In genomic region chr2:123386773-123387604, GRCm38 (mm10) we compare ENCODE assay signal across 10 mouse cellular contexts.
A peak's percentile ranks its signal among the peaks of the same experiment; 100 is the strongest.
DNase-seq lines count a peak whose midpoint lies in the region; ATAC-seq lines count a peak whose summit lies in the region.
"Had no signal": no experiment of that assay in that cellular context is flagged by ENCODE, and none has a peak within 500 bp of the region (broad histone marks: within the 10 kb centered on the region; RNA-seq: fewer than 3 reads in every experiment).

No protein-coding gene starts in this region.

- H3K4me1 ChIP-seq in midbrain, embryonic 15.5 days = no peaks in the 10 kb centered on the region
- H3K4me1 ChIP-seq: lung, embryonic 15.5 days had no signal

- H3K27me3 ChIP-seq in midbrain, embryonic 15.5 days (replicated peaks) = no peaks in the 10 kb centered on the region
- H3K27me3 ChIP-seq: lung, embryonic 15.5 days had no signal

- H3K36me3 ChIP-seq in midbrain, embryonic 15.5 days (replicated peaks) = no peaks in the 10 kb centered on the region
- H3K36me3 ChIP-seq: lung, embryonic 15.5 days had no signal

- no peaks in the 10 kb centered on the region for H3K9me3 ChIP-seq in midbrain, embryonic 15.5 days
- H3K9me3 ChIP-seq: lung, embryonic 15.5 days had no signal

- H3K4me2 ChIP-seq in midbrain, embryonic 15.5 days = no peak overlapping the region
- H3K4me2 ChIP-seq: heart, embryonic 11.5 days; lung, embryonic 15.5 days had no signal

- DNase-seq in layer of hippocampus, adult 18-20 months (ENCODE audit: low spot score in 2 of 2) = peak; percentile 2 to 22
- DNase-seq in layer of hippocampus, postnatal 25 days (ENCODE audit: extremely low spot score in 1 of 2, low spot score in 1 of 2) = no peak
- DNase-seq in cerebellum, adult 11-12 months = peak; percentile 40
- peak; percentile 4 to 9 for DNase-seq in frontal cortex, postnatal 36 days (ENCODE audit: low spot score in 2 of 2)
- DNase-seq in ovary, adult 18-20 months (ENCODE audit: low spot score) = no peak
- no peak for DNase-seq in heart, postnatal 4 days

- H3K9ac ChIP-seq in midbrain, embryonic 15.5 days = no peak overlapping the region
- H3K9ac ChIP-seq: lung, embryonic 15.5 days had no signal

- peak; percentile 71 for ATAC-seq in midbrain, embryonic 15.5 days (replicated peaks)
- ATAC-seq: intestine, embryonic 16.5 days had no signal

- no peak overlapping the region for H3K4me3 ChIP-seq in midbrain, embryonic 15.5 days
- H3K4me3 ChIP-seq: lung, embryonic 15.5 days had no signal

- WGBS in midbrain, embryonic 15.5 days = 62% methylated on average over 7 of the region's 7 CpGs

- 0 out of 2 replicates have a peak overlapping the region, but pooled peaks have one; percentile 15 for H3K27ac ChIP-seq in midbrain, embryonic 15.5 days
- H3K27ac ChIP-seq: lung, embryonic 15.5 days had no signal

Comparison
In these comparisons a context has a peak if more than half of its experiments do, and no peak if none do; other contexts are left out.
1. DNase-seq: peak in layer of hippocampus, adult 18-20 months (2 of 2), cerebellum, adult 11-12 months (single experiment) and frontal cortex, postnatal 36 days (2 of 2); none in layer of hippocampus, postnatal 25 days (0 of 2), ovary, adult 18-20 months (single experiment) and heart, postnatal 4 days (single experiment).